In the genomic region with DNA sequence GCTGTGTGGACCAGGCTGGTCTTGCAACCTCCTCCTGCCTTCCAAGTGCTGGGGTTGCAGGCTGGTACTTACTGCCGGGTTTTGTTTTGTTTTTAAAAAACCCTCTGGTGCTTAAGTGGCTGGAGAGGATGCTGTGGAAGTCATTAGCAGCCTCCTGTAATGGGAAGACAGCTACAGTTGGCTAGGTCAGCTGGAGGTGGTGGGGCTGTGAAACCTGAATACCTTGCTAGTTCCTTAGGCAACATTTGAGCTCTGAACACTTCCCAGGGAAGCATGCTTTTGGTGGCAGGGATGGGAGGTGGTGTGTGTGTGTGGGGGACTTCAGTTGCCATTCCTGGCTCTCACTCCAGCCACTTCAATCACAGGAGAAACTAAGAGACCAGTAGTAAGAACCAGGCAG, we compare ENCODE assay signal across 19 mouse cellular contexts. TPM values are rescaled to one million over a fixed set of nuclear protein-coding genes. Genes with fewer than 3 reads are reported as not detected.
DNase-seq lines count a peak whose midpoint lies in the region; ATAC-seq and TF ChIP-seq lines count a peak whose summit lies in the region.
"Had no signal": no experiment of that assay in that cellular context is flagged by ENCODE, and none has a peak within 500 bp of the region (broad histone marks: within the 10 kb centered on the region; RNA-seq: fewer than 3 reads in every experiment).

No protein-coding gene starts in this region.

- no peaks in the 10 kb centered on the region; the same call in 1 of the 2 replicates for H3K79me2 ChIP-seq in heart, adult 2 months (replicated peaks; ENCODE audit: control insufficient read depth, insufficient read depth, low read length)

- DNase-seq in heart, adult 2 months, result no peak
- DNase-seq in heart, adult 9 months (ENCODE audit: low spot score in 2 of 2), result no peak
- no peak for DNase-seq in kidney, adult 8-10 months
- DNase-seq in limb, embryonic 14.5 days (ENCODE audit: low spot score), result no peak
- DNase-seq in frontal cortex, adult 2 months (ENCODE audit: extremely low spot score in 1 of 2, low spot score in 1 of 2), result no peak
- DNase-seq: adrenal gland, postnatal 36 days; cerebellum, adult 11-12 months; cerebellum, postnatal 25 days; embryo, embryonic 11 days; gastrocnemius, postnatal 14 days; kidney, adult 2 months; lung, embryonic 14.5 days had no signal

- no peak overlapping the region for H3K9ac ChIP-seq in heart, adult 2 months (ENCODE audit: low read depth, low read length)
- H3K9ac ChIP-seq in kidney, embryonic 15.5 days, result no peak overlapping the region
- H3K9ac ChIP-seq in limb, embryonic 14.5 days (ENCODE audit: low read depth, low read length, severe bottlenecking), result no peak overlapping the region
- H3K9ac ChIP-seq: forebrain, embryonic 12.5 days; lung, embryonic 14.5 days; midbrain, embryonic 15.5 days had no signal

- H3K27me3 ChIP-seq in heart, adult 2 months (ENCODE audit: control insufficient read depth, insufficient read depth, low read length), result no peaks in the 10 kb centered on the region
- H3K27me3 ChIP-seq in kidney, embryonic 15.5 days, result no peaks in the 10 kb centered on the region
- H3K27me3 ChIP-seq in megakaryocyte, embryonic 14.5 days (replicated peaks), result no peaks in the 10 kb centered on the region
- H3K27me3 ChIP-seq in limb, embryonic 14.5 days (ENCODE audit: control insufficient read depth, insufficient read depth, low read length), result no peaks in the 10 kb centered on the region
- H3K27me3 ChIP-seq: forebrain, embryonic 12.5 days; midbrain, embryonic 15.5 days had no signal

- no peak for TF ChIP-seq POLR2A in heart, adult 2 months (IDR thresholded peaks at IDR 0.05; ENCODE audit: insufficient read depth, low read depth, low read length)
- TF ChIP-seq POLR2A in limb, embryonic 14.5 days (IDR thresholded peaks at IDR 0.05; ENCODE audit: borderline replicate concordance, extremely low read depth, insufficient read depth, insufficient read length), result no peak

- H3K36me3 ChIP-seq in heart, adult 2 months (ENCODE audit: control insufficient read depth, insufficient read depth, low read length), result no peaks in the 10 kb centered on the region
- H3K36me3 ChIP-seq in kidney, embryonic 15.5 days, result no peaks in the 10 kb centered on the region
- H3K36me3 ChIP-seq in megakaryocyte, embryonic 14.5 days (replicated peaks; ENCODE audit: low read length), result peaks cover 99% of the 10 kb centered on the region
- H3K36me3 ChIP-seq in limb, embryonic 14.5 days (ENCODE audit: control insufficient read depth, insufficient read depth, low read length), result peaks cover 11% of the 10 kb centered on the region; the same call in 1 of the 2 replicates
- H3K36me3 ChIP-seq: forebrain, embryonic 12.5 days; midbrain, embryonic 15.5 days had no signal

- TF ChIP-seq CTCF in heart, adult 2 months (IDR thresholded peaks at IDR 0.05), result no peak

- TF ChIP-seq EP300 in heart, adult 2 months (IDR thresholded peaks at IDR 0.05; ENCODE audit: insufficient read depth, low read depth, low read length), result no peak

- H3K9me3 ChIP-seq in kidney, embryonic 15.5 days (replicated peaks), result no peaks in the 10 kb centered on the region
- no peaks in the 10 kb centered on the region for H3K9me3 ChIP-seq in megakaryocyte, embryonic 14.5 days
- no peaks in the 10 kb centered on the region for H3K9me3 ChIP-seq in limb, embryonic 14.5 days (ENCODE audit: control insufficient read depth, low read length)
- H3K9me3 ChIP-seq: forebrain, embryonic 12.5 days; midbrain, embryonic 15.5 days had no signal

- peaks cover 52% of the 10 kb centered on the region for H3K4me1 ChIP-seq in heart, adult 2 months (ENCODE audit: control insufficient read depth, insufficient read depth, low read length)
- H3K4me1 ChIP-seq in kidney, embryonic 15.5 days, result peaks cover 65% of the 10 kb centered on the region
- H3K4me1 ChIP-seq in megakaryocyte, embryonic 14.5 days, result peaks cover 100% of the 10 kb centered on the region
- H3K4me1 ChIP-seq in limb, embryonic 14.5 days (ENCODE audit: control insufficient read depth, insufficient read depth, low read length), result peaks cover 49% of the 10 kb centered on the region

- intact Hi-C loops in heart, adult 2 months (cut with DNase I), result no loop called here

- 41% methylated on average over 1 of the region's 1 CpGs for whole genome bisulfite sequencing in heart, adult 2 months
- 9% methylated on average over 1 of the region's 1 CpGs for WGBS in kidney, embryonic 15.5 days
- WGBS in limb, embryonic 14.5 days, result 12% methylated on average over 1 of the region's 1 CpGs

- peak; percentile 20; the same call in 1 of the 2 replicates for ATAC-seq in kidney, embryonic 15.5 days (replicated peaks; ENCODE audit: low FRiP score)
- ATAC-seq in megakaryocyte, adult 5-6 weeks (ENCODE audit: poor library complexity, severe bottlenecking), result no peak
- ATAC-seq in limb, embryonic 14.5 days (ENCODE audit: low FRiP score, low read depth), result no peak
- ATAC-seq: activated CD4-positive, CD25-positive, alpha-beta regulatory T cell, adult 4 months; CD4-positive, CD25-positive, alpha-beta regulatory T cell, adult 4 months; midbrain, embryonic 15.5 days had no signal

- H3K4me2 ChIP-seq in kidney, embryonic 15.5 days, result no peak overlapping the region
- H3K4me2 ChIP-seq in limb, embryonic 14.5 days (replicated peaks; ENCODE audit: low read depth, low read length, severe bottlenecking), result no peak overlapping the region
- H3K4me2 ChIP-seq: forebrain, embryonic 12.5 days; lung, embryonic 14.5 days; midbrain, embryonic 15.5 days had no signal

- H3K4me3 ChIP-seq in heart, adult 2 months, result no peak overlapping the region
- no peak overlapping the region for H3K4me3 ChIP-seq in kidney, embryonic 15.5 days (replicated peaks)
- H3K4me3 ChIP-seq in megakaryocyte, embryonic 14.5 days (replicated peaks), result peak overlapping the region; percentile 71
- no peak overlapping the region for H3K4me3 ChIP-seq in limb, embryonic 14.5 days (replicated peaks; ENCODE audit: low read length)
- H3K4me3 ChIP-seq: forebrain, embryonic 12.5 days; midbrain, embryonic 15.5 days had no signal

- H3K27ac ChIP-seq in heart, adult 2 months, result peak overlapping the region; percentile 23; the same call in 1 of the 2 replicates
- H3K27ac ChIP-seq in kidney, embryonic 15.5 days, result peak overlapping the region; percentile 72
- peak overlapping the region; percentile 21; the same call in 1 of the 2 replicates for H3K27ac ChIP-seq in limb, embryonic 14.5 days (replicated peaks; ENCODE audit: low read depth, low read length)
- H3K27ac ChIP-seq: forebrain, embryonic 12.5 days; midbrain, embryonic 15.5 days had no signal

RNA-seq across cellular contexts. Expression of a gene that starts 19.4 kb away (rescaled TPM):
- total RNA-seq in heart, adult 2 months (2021), result 10 to 100 TPM; 51.6 to 67.2 TPM
- polyA plus RNA-seq in heart, adult 2 months (2012; rRNA removed), result 97.7 and 108 TPM in 2 replicates
- polyA plus RNA-seq in kidney, embryonic 15.5 days (2015; fragmentation: Nextera tagmentation; extraction: Ambion mirVana), result 137 and 148 TPM in 2 replicates
- 24.2 and 52.6 TPM in 2 replicates for polyA plus RNA-seq in megakaryocyte, embryonic 14.5 days (2012; ENCODE audit: insufficient read depth, low replicate concordance)
- 100 and 106 TPM in 2 replicates for total RNA-seq in megakaryocyte, adult 5-6 weeks (2015)
- total RNA-seq in megakaryocyte, adult 5-6 weeks (2017), result 65.5 and 74.0 TPM in 2 replicates
- 215 and 273 TPM in 2 replicates for polyA plus RNA-seq in limb, embryonic 14.5 days (2012; rRNA removed)
- 318 and 323 TPM in 2 replicates for polyA plus RNA-seq in limb, embryonic 14.5 days (2014; fragmentation: Nextera tagmentation; extraction: Ambion mirVana)
- 97.2 and 100 TPM in 2 replicates for polyA plus RNA-seq in frontal cortex, adult 2 months (2012; rRNA removed)

Comparison
In these comparisons a context has a peak if more than half of its experiments do, and no peak if none do; other contexts are left out.
1. H3K27ac ChIP-seq: peak in every context shown above with its lines; median percentile 72 in kidney, embryonic 15.5 days; 23 in heart, adult 2 months; 21 in limb, embryonic 14.5 days.